Mouse (Mus musculus) forebrain, embryonic 16.5 days (tissue): ENCODE results near the gene Emg1. TPM values are rescaled to one million over a fixed set of nuclear protein-coding genes. Genes with fewer than 3 reads are reported as not detected.

Experiments
- ATAC-seq: fragments of 200-750 bp; cut with Nextera tagmentation; 2 replicates; pipeline ENCODE4 v1.8.0; 2017; ENCODE audit warnings: mild to moderate bottlenecking, moderate library complexity
- H3K27ac ChIP-seq: fragments of 300-500 bp; sonication (generic); 2 replicates; pipeline ENCODE4 v1.5.1; 2014; ENCODE audit warnings: low read length, control low read depth
- H3K27me3 ChIP-seq: fragments of 300-500 bp; sonication (generic); replicated peaks from 2 replicates; pipeline ENCODE4 v1.6.1; 2014; ENCODE audit warnings: low read length; ENCODE audit not compliant: control insufficient read depth, insufficient read depth
- H3K36me3 ChIP-seq: fragments of 300-500 bp; sonication (generic); 2 replicates; pipeline ENCODE4 v1.6.1; 2014; ENCODE audit not compliant: control insufficient read depth, insufficient read depth
- H3K4me1 ChIP-seq: fragments of 300-500 bp; sonication (generic); replicated peaks from 2 replicates; pipeline ENCODE4 v1.6.1; 2014; ENCODE audit warnings: low read length; ENCODE audit not compliant: control insufficient read depth, insufficient read depth
- H3K4me2 ChIP-seq: fragments of 300-500 bp; sonication (generic); 2 replicates; pipeline ENCODE4 v1.6.1; 2014; ENCODE audit warnings: mild to moderate bottlenecking, low read length, control low read depth
- H3K4me3 ChIP-seq: fragments of 300-500 bp; sonication (generic); replicated peaks from 2 replicates; pipeline ENCODE4 v1.5.1; 2014; ENCODE audit warnings: mild to moderate bottlenecking, low read length, control low read depth
- H3K9ac ChIP-seq: fragments of 300-500 bp; sonication (generic); replicated peaks from 2 replicates; pipeline ENCODE4 v1.6.1; 2014; ENCODE audit warnings: low read depth, low read length, control low read depth
- H3K9me3 ChIP-seq: fragments of 300-500 bp; sonication (generic); 2 replicates; pipeline ENCODE4 v1.6.1; 2016; ENCODE audit warnings: low read length; ENCODE audit not compliant: control insufficient read depth
- WGBS: fragments of 180-500 bp; shearing (Covaris S2); extraction: QIAGEN DNeasy Blood & Tissue Kit; methylation state at CpG from one replicate; pipeline ENCODE4 v1.1.7; 2014; 5-methylcytosine and 5-hydroxymethylcytosine counted together
- polyA plus RNA-seq: library from polyadenylated mRNA; unstranded; fragments of >200 nt; fragmentation: Nextera tagmentation; extraction: Ambion mirVana; gene quantifications from 2 replicates; pipeline ENCODE4 v1.2.1, GENCODE M21; 2015

Gene Emg1
- polyA plus RNA-seq, 1 experiment from 2014 or later = 150 TPM

- no peaks in the 10 kb centered on the region for H3K9me3 ChIP-seq
- H3K27me3 ChIP-seq = no peaks in the 10 kb centered on the region
- no peak overlapping the region for H3K4me3 ChIP-seq
- no peak overlapping the region for H3K27ac ChIP-seq
- ATAC-seq = no peak
- no peaks in the 10 kb centered on the region for H3K36me3 ChIP-seq
- no peak overlapping the region for H3K9ac ChIP-seq
- H3K4me2 ChIP-seq = no peak overlapping the region
- 86% methylated on average over 7 of the region's 7 CpGs for WGBS
- no peaks in the 10 kb centered on the region for H3K4me1 ChIP-seq
Measured at GRCm38 (mm10) chr6:124731038-124731437, 19.1 kb upstream of the Emg1 start.

- Histone ChIP-seq H3K27ac (no peak overlapping the region), H3K27me3 (no peaks in the 10 kb centered on the region), H3K4me2 (no peak overlapping the region), H3K4me1 (no peaks in the 10 kb centered on the region), H3K9me3 (no peaks in the 10 kb centered on the region), H3K4me3 (no peak overlapping the region), H3K9ac (no peak overlapping the region), H3K36me3 (no peaks in the 10 kb centered on the region)
- WGBS = 90% methylated on average over 8 of the region's 8 CpGs
- ATAC-seq = no peak
Measured at GRCm38 (mm10) chr6:124729850-124730705, 18.1 kb upstream of the Emg1 start.

- Histone ChIP-seq H3K4me3 (no peak overlapping the region), H3K9ac (no peak overlapping the region), H3K27me3 (no peaks in the 10 kb centered on the region), H3K4me2 (no peak overlapping the region), H3K36me3 (no peaks in the 10 kb centered on the region), H3K27ac (no peak overlapping the region), H3K4me1 (no peaks in the 10 kb centered on the region), H3K9me3 (no peaks in the 10 kb centered on the region)
- ATAC-seq = no peak
- WGBS = 88% methylated on average over 10 of the region's 10 CpGs
Measured at GRCm38 (mm10) chr6:124728621-124729020, 16.6 kb upstream of the Emg1 start.

GRCm38 (mm10) chr6:124724472-124724871 lies 12.5 kb upstream of the Emg1 start:
- WGBS = 90% methylated on average over 10 of the region's 10 CpGs
- Histone ChIP-seq H3K27ac (no peak overlapping the region), H3K4me2 (no peak overlapping the region), H3K27me3 (no peaks in the 10 kb centered on the region), H3K9ac (no peak overlapping the region), H3K4me1 (no peaks in the 10 kb centered on the region), H3K36me3 (no peaks in the 10 kb centered on the region), H3K4me3 (no peak overlapping the region), H3K9me3 (no peaks in the 10 kb centered on the region)
- ATAC-seq = no peak

GRCm38 (mm10) chr6:124723541-124723940 lies 11.6 kb upstream of the Emg1 start:
- WGBS = 84% methylated on average over 8 of the region's 8 CpGs
- Histone ChIP-seq H3K27me3 (no peaks in the 10 kb centered on the region), H3K36me3 (no peaks in the 10 kb centered on the region), H3K4me3 (no peak overlapping the region), H3K27ac (no peak overlapping the region), H3K4me1 (no peaks in the 10 kb centered on the region), H3K9ac (no peak overlapping the region), H3K9me3 (no peaks in the 10 kb centered on the region), H3K4me2 (no peak overlapping the region)
- no peak for ATAC-seq

- Histone ChIP-seq H3K9me3 (no peaks in the 10 kb centered on the region), H3K9ac (no peak overlapping the region), H3K4me1 (no peaks in the 10 kb centered on the region), H3K4me3 (no peak overlapping the region), H3K27ac (no peak overlapping the region), H3K36me3 (no peaks in the 10 kb centered on the region), H3K27me3 (no peaks in the 10 kb centered on the region), H3K4me2 (no peak overlapping the region)
- 78% methylated on average over 6 of the region's 6 CpGs for whole genome bisulfite sequencing
- no peak for ATAC-seq
Measured at GRCm38 (mm10) chr6:124722876-124723473, 11.0 kb upstream of the Emg1 start.

- Histone ChIP-seq H3K9me3 (no peaks in the 10 kb centered on the region), H3K9ac (no peak overlapping the region), H3K4me3 (no peak overlapping the region), H3K4me2 (no peak overlapping the region), H3K4me1 (no peaks in the 10 kb centered on the region), H3K27me3 (no peaks in the 10 kb centered on the region), H3K36me3 (peaks cover 11% of the 10 kb centered on the region), H3K27ac (no peak overlapping the region)
- ATAC-seq = no peak
- 61% methylated on average over 11 of the region's 11 CpGs for WGBS
Measured at GRCm38 (mm10) chr6:124720904-124721303, 8.9 kb upstream of the Emg1 start.

- Histone ChIP-seq H3K27ac (no peak overlapping the region), H3K27me3 (no peaks in the 10 kb centered on the region), H3K9me3 (no peaks in the 10 kb centered on the region), H3K9ac (no peak overlapping the region), H3K4me3 (no peak overlapping the region), H3K36me3 (peaks cover 23% of the 10 kb centered on the region), H3K4me2 (no peak overlapping the region), H3K4me1 (no peaks in the 10 kb centered on the region)
- 72% methylated on average over 7 of the region's 7 CpGs for WGBS
- no peak for ATAC-seq
Measured at GRCm38 (mm10) chr6:124719354-124719978, 7.5 kb upstream of the Emg1 start.

GRCm38 (mm10) chr6:124718703-124719102 lies 6.7 kb upstream of the Emg1 start:
- Histone ChIP-seq H3K27ac (no peak overlapping the region), H3K9me3 (no peaks in the 10 kb centered on the region), H3K4me1 (peaks cover 5% of the 10 kb centered on the region), H3K27me3 (no peaks in the 10 kb centered on the region), H3K4me3 (no peak overlapping the region), H3K9ac (no peak overlapping the region), H3K36me3 (peaks cover 23% of the 10 kb centered on the region), H3K4me2 (no peak overlapping the region)
- no peak for ATAC-seq
- 55% methylated on average over 15 of the region's 16 CpGs for WGBS
